Mouse (Mus musculus) liver, postnatal 0 days (tissue): ENCODE measurements at regions not wholly inside any gene's neighbourhood (a gene's known extent, or its start where the extent isn't known, plus 50 kb on each side); places are given as distances from the start of the nearest gene placed in this dataset.

Source experiments
- CTCF ChIP-seq: sonication (generic); IDR thresholded peaks from 2 replicates; pipeline ENCODE4 v1.5.1; 2016; ENCODE audit warnings: antibody characterized with exemption, low read depth
- EP300 ChIP-seq: IDR thresholded peaks from 2 replicates; pipeline ENCODE4 v1.6.1; 2016; ENCODE audit warnings: antibody characterized with exemption, low read depth, mild to moderate bottlenecking

DNA sequence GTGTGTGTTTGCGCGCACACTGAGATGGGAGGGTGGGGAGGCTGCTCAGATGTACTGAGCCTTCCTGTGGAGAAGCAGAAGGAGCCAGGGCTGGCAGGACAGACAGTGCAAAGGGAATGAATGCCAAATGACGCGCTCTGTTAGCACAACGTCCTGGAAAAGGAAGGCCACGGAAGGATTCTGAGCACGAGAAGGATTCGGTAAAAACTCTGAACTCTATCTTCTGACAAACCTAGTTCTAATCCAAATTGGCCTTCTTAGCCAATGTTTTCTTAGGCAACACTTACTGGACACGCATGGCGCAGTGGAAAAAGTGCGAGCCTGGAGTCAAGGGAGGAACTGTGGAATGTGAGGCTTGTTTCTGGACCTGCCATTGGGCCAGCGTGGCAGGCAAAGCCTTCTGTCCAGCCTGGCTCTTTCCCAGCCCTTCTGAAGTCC is 503.0 kb downstream of the Gja1 start:
- no peak for TF ChIP-seq CTCF
- no peak for TF ChIP-seq EP300
